Mouse (Mus musculus) forebrain, embryonic 16.5 days (tissue): Measurements from ENCODE around the gene Phf23. TPM values are rescaled to one million over a fixed set of nuclear protein-coding genes. Genes with fewer than 3 reads are reported as not detected.

Source experiments
- ATAC-seq: fragments of 200-750 bp; cut with Nextera tagmentation; 2 replicates; pipeline ENCODE4 v1.8.0; 2017; ENCODE audit warnings: mild to moderate bottlenecking, moderate library complexity
- H3K27ac ChIP-seq: fragments of 300-500 bp; sonication (generic); 2 replicates; pipeline ENCODE4 v1.5.1; 2014; ENCODE audit warnings: low read length, control low read depth
- H3K27me3 ChIP-seq: fragments of 300-500 bp; sonication (generic); replicated peaks from 2 replicates; pipeline ENCODE4 v1.6.1; 2014; ENCODE audit warnings: low read length; ENCODE audit not compliant: control insufficient read depth, insufficient read depth
- H3K36me3 ChIP-seq: fragments of 300-500 bp; sonication (generic); 2 replicates; pipeline ENCODE4 v1.6.1; 2014; ENCODE audit not compliant: control insufficient read depth, insufficient read depth
- H3K4me1 ChIP-seq: fragments of 300-500 bp; sonication (generic); replicated peaks from 2 replicates; pipeline ENCODE4 v1.6.1; 2014; ENCODE audit warnings: low read length; ENCODE audit not compliant: control insufficient read depth, insufficient read depth
- H3K4me2 ChIP-seq: fragments of 300-500 bp; sonication (generic); 2 replicates; pipeline ENCODE4 v1.6.1; 2014; ENCODE audit warnings: mild to moderate bottlenecking, low read length, control low read depth
- H3K4me3 ChIP-seq: fragments of 300-500 bp; sonication (generic); replicated peaks from 2 replicates; pipeline ENCODE4 v1.5.1; 2014; ENCODE audit warnings: mild to moderate bottlenecking, low read length, control low read depth
- H3K9ac ChIP-seq: fragments of 300-500 bp; sonication (generic); replicated peaks from 2 replicates; pipeline ENCODE4 v1.6.1; 2014; ENCODE audit warnings: low read depth, low read length, control low read depth
- H3K9me3 ChIP-seq: fragments of 300-500 bp; sonication (generic); 2 replicates; pipeline ENCODE4 v1.6.1; 2016; ENCODE audit warnings: low read length; ENCODE audit not compliant: control insufficient read depth
- WGBS: fragments of 180-500 bp; shearing (Covaris S2); extraction: QIAGEN DNeasy Blood & Tissue Kit; methylation state at CpG from one replicate; pipeline ENCODE4 v1.1.7; 2014; 5-methylcytosine and 5-hydroxymethylcytosine counted together
- polyA plus RNA-seq: library from polyadenylated mRNA; unstranded; fragments of >200 nt; fragmentation: Nextera tagmentation; extraction: Ambion mirVana; gene quantifications from 2 replicates; pipeline ENCODE4 v1.2.1, GENCODE M21; 2015

The Phf23 gene
- polyA plus RNA-seq, 1 experiment from 2014 or later, result 63.7 TPM

- ATAC-seq, result no peak
- Histone ChIP-seq H3K4me1 (peaks cover 6% of the 10 kb centered on the region), H3K27ac (no peak overlapping the region), H3K9ac (no peak overlapping the region), H3K9me3 (no peaks in the 10 kb centered on the region), H3K36me3 (peaks cover 33% of the 10 kb centered on the region), H3K4me2 (no peak overlapping the region), H3K4me3 (no peak overlapping the region), H3K27me3 (peaks cover 36% of the 10 kb centered on the region)
- 90% methylated on average over 4 of the region's 4 CpGs for WGBS
These were observed 26.8 kb upstream of the Phf23 start for GRCm38 (mm10) chr11:69968793-69969192.

- H3K27me3 ChIP-seq, result peaks cover 27% of the 10 kb centered on the region
- H3K4me2 ChIP-seq, result no peak overlapping the region
- H3K9ac ChIP-seq, result no peak overlapping the region
- ATAC-seq, result no peak
- 87% methylated on average over 6 of the region's 6 CpGs for WGBS
- H3K4me3 ChIP-seq, result no peak overlapping the region
- H3K27ac ChIP-seq, result no peak overlapping the region
- peaks cover 45% of the 10 kb centered on the region for H3K36me3 ChIP-seq
- no peaks in the 10 kb centered on the region for H3K9me3 ChIP-seq
- peaks cover 6% of the 10 kb centered on the region for H3K4me1 ChIP-seq
These were observed 25.4 kb upstream of the Phf23 start for GRCm38 (mm10) chr11:69970222-69970621.

- H3K4me2 ChIP-seq, result no peak overlapping the region
- H3K4me3 ChIP-seq, result no peak overlapping the region
- H3K36me3 ChIP-seq, result peaks cover 45% of the 10 kb centered on the region
- H3K9me3 ChIP-seq, result no peaks in the 10 kb centered on the region
- peaks cover 6% of the 10 kb centered on the region for H3K4me1 ChIP-seq
- WGBS, result 83% methylated on average over 3 of the region's 3 CpGs
- H3K27ac ChIP-seq, result no peak overlapping the region
- no peak overlapping the region for H3K9ac ChIP-seq
- H3K27me3 ChIP-seq, result peaks cover 23% of the 10 kb centered on the region
- no peak for ATAC-seq
These were observed 24.8 kb upstream of the Phf23 start for GRCm38 (mm10) chr11:69970775-69971174.

GRCm38 (mm10) chr11:69974907-69975306 is 20.7 kb upstream of the Phf23 start:
- no peak overlapping the region for H3K9ac ChIP-seq
- no peaks in the 10 kb centered on the region for H3K9me3 ChIP-seq
- H3K4me1 ChIP-seq, result peaks cover 8% of the 10 kb centered on the region
- H3K27ac ChIP-seq, result no peak overlapping the region
- no peak for ATAC-seq
- H3K36me3 ChIP-seq, result peaks cover 32% of the 10 kb centered on the region
- WGBS, result 96% methylated on average over 2 of the region's 2 CpGs
- no peaks in the 10 kb centered on the region for H3K27me3 ChIP-seq
- no peak overlapping the region for H3K4me3 ChIP-seq
- no peak overlapping the region for H3K4me2 ChIP-seq

- ATAC-seq, result no peak
- Histone ChIP-seq H3K36me3 (peaks cover 25% of the 10 kb centered on the region), H3K9me3 (no peaks in the 10 kb centered on the region), H3K4me2 (no peak overlapping the region), H3K27ac (no peak overlapping the region), H3K9ac (no peak overlapping the region), H3K27me3 (no peaks in the 10 kb centered on the region), H3K4me3 (no peak overlapping the region), H3K4me1 (peaks cover 8% of the 10 kb centered on the region)
- WGBS, result 87% methylated on average over 4 of the region's 4 CpGs
These were observed 19.3 kb upstream of the Phf23 start for GRCm38 (mm10) chr11:69976271-69976670.

GRCm38 (mm10) chr11:69979827-69980195 is 15.8 kb upstream of the Phf23 start:
- ATAC-seq, result no peak
- Histone ChIP-seq H3K4me2 (peak overlapping the region; percentile 77), H3K27me3 (no peaks in the 10 kb centered on the region), H3K36me3 (peaks cover 9% of the 10 kb centered on the region), H3K4me1 (peaks cover 30% of the 10 kb centered on the region), H3K4me3 (peak overlapping the region; percentile 73), H3K27ac (peak overlapping the region; percentile 98), H3K9me3 (no peaks in the 10 kb centered on the region), H3K9ac (peak overlapping the region; percentile 74)
- WGBS, result 3% methylated on average over 16 of the region's 16 CpGs

GRCm38 (mm10) chr11:69980196-69981140 is 15.1 kb upstream of the Phf23 start:
- peaks cover 30% of the 10 kb centered on the region for H3K4me1 ChIP-seq
- ATAC-seq, result peak; percentile 93
- H3K9me3 ChIP-seq, result no peaks in the 10 kb centered on the region
- H3K4me3 ChIP-seq, result peak overlapping the region; percentile 73
- peak overlapping the region; percentile 77 for H3K4me2 ChIP-seq
- H3K36me3 ChIP-seq, result peaks cover 14% of the 10 kb centered on the region
- H3K27ac ChIP-seq, result peak overlapping the region; percentile 98
- WGBS, result under 1% methylated on average over 39 of the region's 60 CpGs
- no peaks in the 10 kb centered on the region for H3K27me3 ChIP-seq
- H3K9ac ChIP-seq, result peak overlapping the region; percentile 80

GRCm38 (mm10) chr11:69981141-69981762 is 14.3 kb upstream of the Phf23 start, which contains the start of gene Ctdnep1:
Ctdnep1 (plus strand) TSS chr11:69981156.
- ATAC-seq, result no peak; the same call in 1 of the 2 replicates
- H3K4me2 ChIP-seq, result peak within 1 kb of the TSS; percentile 77
- H3K36me3 ChIP-seq, result peaks cover 17% of the 10 kb centered on the region

GRCm38 (mm10) chr11:69982225-69982624 is 13.4 kb upstream of the Phf23 start, which contains the start of gene Elp5:
Elp5 (minus strand) TSS chr11:69982517.
- Histone ChIP-seq H3K27me3 (no peaks in the 10 kb centered on the region), H3K36me3 (peaks cover 17% of the 10 kb centered on the region), H3K4me3 (peak within 1 kb of the TSS; percentile 73), H3K9me3 (no peaks in the 10 kb centered on the region), H3K4me2 (peak within 1 kb of the TSS; percentile 65), H3K27ac (peak within 1 kb of the TSS; percentile 98), H3K4me1 (peaks cover 30% of the 10 kb centered on the region), H3K9ac (peak within 1 kb of the TSS; percentile 80)
- ATAC-seq, result no peak
- WGBS, result 63% methylated on average over 8 of the region's 8 CpGs

More at GRCm38 (mm10) chr11:69981141-69981762, 14.3 kb upstream of the Phf23 start, which contains the start of gene Ctdnep1:
- H3K4me3 ChIP-seq, result peak within 1 kb of the TSS; percentile 73
- H3K27ac ChIP-seq, result peak within 1 kb of the TSS; percentile 98
- WGBS, result under 1% methylated on average over 43 of the region's 43 CpGs
- no peaks in the 10 kb centered on the region for H3K9me3 ChIP-seq
- peak within 1 kb of the TSS; percentile 80 for H3K9ac ChIP-seq
- H3K4me1 ChIP-seq, result peaks cover 30% of the 10 kb centered on the region
- H3K27me3 ChIP-seq, result no peaks in the 10 kb centered on the region
